Mouse (Mus musculus): ENCODE data around the gene Pop7. TPM values are rescaled to one million over a fixed set of nuclear protein-coding genes. Genes with fewer than 3 reads are reported as not detected.

Pop7 gene
- total and polyA plus RNA-seq, 3 experiments: 61.1 to 79.8 TPM; not detected in 1

DNA sequence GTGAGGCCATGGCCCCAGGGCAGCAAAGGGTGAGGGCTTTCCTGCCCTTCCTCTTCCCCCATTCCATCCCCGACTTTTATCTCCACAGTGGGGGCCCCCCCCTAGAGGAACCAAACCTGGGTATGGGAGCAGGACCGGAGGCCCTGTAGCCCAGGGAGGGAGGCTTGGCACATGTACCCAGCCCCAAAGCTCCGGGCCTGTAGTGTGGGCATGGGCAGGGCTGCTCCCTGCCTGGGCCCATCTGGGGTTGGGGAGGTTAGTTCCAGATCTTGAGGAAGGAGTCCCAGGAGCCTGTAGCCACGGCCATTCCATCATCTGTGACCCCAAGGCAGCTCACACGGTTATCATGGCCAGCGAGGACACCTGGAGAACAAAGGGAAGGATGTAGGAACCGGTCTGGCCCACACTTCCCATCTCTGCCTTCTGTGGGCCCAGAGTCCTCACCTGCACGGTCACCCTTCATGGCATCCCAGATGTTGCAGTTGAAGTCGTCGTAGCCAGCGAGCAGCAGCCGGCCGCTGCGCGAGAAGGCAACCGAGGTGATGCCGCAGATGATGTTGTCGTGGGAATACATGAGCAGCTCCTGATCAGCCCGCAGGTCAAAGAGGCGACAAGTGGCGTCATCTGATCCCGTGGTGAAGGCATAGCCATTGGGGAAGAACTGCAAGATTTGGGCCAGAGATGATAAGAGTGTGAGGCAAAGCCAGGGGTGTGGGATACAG is 26.1 kb upstream of the Pop7 start:
- Histone ChIP-seq H3K4me1 (ENCODE audit: control insufficient read depth in 1 of 2, insufficient read depth in 2 of 2, low read length in 2 of 2) (no peaks in the 10 kb centered on the region), H3K36me3 (ENCODE audit: control insufficient read depth in 1 of 2, insufficient read depth in 2 of 2, low read length in 2 of 2) (peaks cover 3 to 4% of the 10 kb centered on the region in 2 experiments), H3K9me3 (replicated peaks; ENCODE audit: insufficient read depth, low read length) (no peaks in the 10 kb centered on the region), H3K9ac (ENCODE audit: control insufficient read depth, low read depth, low read length, poor library complexity, severe bottlenecking) (no peak overlapping the region), H3K79me2 (ENCODE audit: control insufficient read depth, insufficient read depth, low read length, poor library complexity) (peaks cover 28% of the 10 kb centered on the region), H3K4me3 (ENCODE audit: control insufficient read depth in 1 of 2, insufficient read depth in 1 of 2, low read depth in 2 of 2, low read length in 2 of 2) (no peak overlapping the region), H3K27ac (ENCODE audit: control insufficient read depth, low read depth, low read length) (no peak overlapping the region), H3K27me3 (ENCODE audit: control insufficient read depth in 1 of 2, insufficient read depth in 2 of 2, low read length in 2 of 2) (no peaks in the 10 kb centered on the region)
- TF ChIP-seq MXI1 (IDR thresholded peaks at IDR 0.05; ENCODE audit: low read depth, low read length) (no peak), GABPA (IDR thresholded peaks at IDR 0.05; ENCODE audit: low read depth, low read length) (no peak), MYB (IDR thresholded peaks at IDR 0.05; ENCODE audit: low read depth, low read length) (no peak), RCOR1 (IDR thresholded peaks at IDR 0.05; ENCODE audit: low read depth, low read length) (no peak), UBTF (IDR thresholded peaks at IDR 0.05; ENCODE audit: borderline replicate concordance, insufficient read depth, low read depth, low read length) (no peak)
- no peak for DNase-seq (ENCODE audit: low read depth, low spot score)

DNA sequence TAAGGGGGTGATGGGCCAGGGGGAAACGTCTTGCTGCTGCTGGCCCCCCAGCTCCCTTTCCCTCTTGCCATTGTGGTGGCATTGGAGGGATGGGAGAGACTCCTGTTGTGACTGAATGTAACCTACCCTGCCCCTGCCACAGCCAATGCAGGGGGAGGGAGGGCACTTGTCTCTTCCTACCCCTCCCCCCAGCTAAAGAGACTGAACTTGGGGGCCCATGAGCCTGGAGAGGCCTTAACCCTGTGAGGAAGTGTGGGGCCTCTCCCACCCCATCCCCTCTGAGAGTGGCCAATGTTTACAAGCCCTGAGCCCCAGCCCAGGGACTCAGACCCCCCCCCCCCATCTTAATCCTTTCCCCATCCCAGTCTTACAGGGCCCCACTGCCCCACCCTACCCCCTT is 25.1 kb upstream of the Pop7 start:
- H3K9me3 ChIP-seq (replicated peaks; ENCODE audit: insufficient read depth, low read length): no peaks in the 10 kb centered on the region
- H3K27ac ChIP-seq (ENCODE audit: control insufficient read depth, low read depth, low read length): no peak overlapping the region
- no peak overlapping the region for H3K4me3 ChIP-seq (ENCODE audit: control insufficient read depth in 1 of 2, insufficient read depth in 1 of 2, low read depth in 2 of 2, low read length in 2 of 2)
- no peaks in the 10 kb centered on the region for H3K4me1 ChIP-seq (ENCODE audit: control insufficient read depth in 1 of 2, insufficient read depth in 2 of 2, low read length in 2 of 2)
- H3K27me3 ChIP-seq (ENCODE audit: control insufficient read depth in 1 of 2, insufficient read depth in 2 of 2, low read length in 2 of 2): no peaks in the 10 kb centered on the region
- H3K9ac ChIP-seq (ENCODE audit: control insufficient read depth, low read depth, low read length, poor library complexity, severe bottlenecking): no peak overlapping the region
- peaks cover 22% of the 10 kb centered on the region for H3K79me2 ChIP-seq (ENCODE audit: control insufficient read depth, insufficient read depth, low read length, poor library complexity)
- DNase-seq (ENCODE audit: low read depth, low spot score): no peak
- no peak for TF ChIP-seq ZNF384 (IDR thresholded peaks at IDR 0.05; ENCODE audit: low read depth, low read length)
- no peak for TF ChIP-seq POLR2AphosphoS5 (IDR thresholded peaks at IDR 0.05; ENCODE audit: borderline replicate concordance, low read depth, low read length)
- TF ChIP-seq SMC3 (IDR thresholded peaks at IDR 0.05; ENCODE audit: low read depth, low read length): no peak
- no peak for TF ChIP-seq EP300 (IDR thresholded peaks at IDR 0.05; ENCODE audit: low read depth in 1 of 2, low read length in 2 of 2)
- no peak for TF ChIP-seq CTCF (IDR thresholded peaks at IDR 0.05 in 2 of 3, conservative IDR thresholded peaks at IDR 0.05 in 1 of 3; ENCODE audit: control insufficient read depth in 1 of 3, insufficient read depth in 1 of 3, low read depth in 2 of 3, low read length in 3 of 3, poor library complexity in 1 of 3, severe bottlenecking in 1 of 3)
- no peak for TF ChIP-seq CHD1 (IDR thresholded peaks at IDR 0.05; ENCODE audit: low read depth, low read length)
- TF ChIP-seq JUND (IDR thresholded peaks at IDR 0.05; ENCODE audit: low read depth, low read length): no peak
- no peak for TF ChIP-seq USF1 (IDR thresholded peaks at IDR 0.05; ENCODE audit: low read depth, low read length)
- no peak for TF ChIP-seq ELF1 (IDR thresholded peaks at IDR 0.05; ENCODE audit: low read depth, low read length)
- no peak; the same call in 1 of the 2 replicates for TF ChIP-seq ZMIZ1 (IDR thresholded peaks at IDR 0.05; ENCODE audit: low read depth, low read length)
- TF ChIP-seq MYB (IDR thresholded peaks at IDR 0.05; ENCODE audit: low read depth, low read length): no peak
- peaks cover 3 to 4% of the 10 kb centered on the region in 2 experiments for H3K36me3 ChIP-seq (ENCODE audit: control insufficient read depth in 1 of 2, insufficient read depth in 2 of 2, low read length in 2 of 2)
